Mouse (Mus musculus): ENCODE measurements around the gene Etfb.

The Etfb gene

GRCm38 (mm10) chr7:43495343-43496021 is 51.6 kb downstream of the Etfb start:
- no peak for DNase-seq (ENCODE audit: low read depth in 2 of 2, low spot score in 2 of 2)
